Mouse (Mus musculus): ENCODE data around the gene Notch2. TPM values are rescaled to one million over a fixed set of nuclear protein-coding genes. Genes with fewer than 3 reads are reported as not detected.

The Notch2 gene
- total RNA-seq, 2 experiments from 2014 or later, result 38.5 to 40.1 TPM

DNA sequence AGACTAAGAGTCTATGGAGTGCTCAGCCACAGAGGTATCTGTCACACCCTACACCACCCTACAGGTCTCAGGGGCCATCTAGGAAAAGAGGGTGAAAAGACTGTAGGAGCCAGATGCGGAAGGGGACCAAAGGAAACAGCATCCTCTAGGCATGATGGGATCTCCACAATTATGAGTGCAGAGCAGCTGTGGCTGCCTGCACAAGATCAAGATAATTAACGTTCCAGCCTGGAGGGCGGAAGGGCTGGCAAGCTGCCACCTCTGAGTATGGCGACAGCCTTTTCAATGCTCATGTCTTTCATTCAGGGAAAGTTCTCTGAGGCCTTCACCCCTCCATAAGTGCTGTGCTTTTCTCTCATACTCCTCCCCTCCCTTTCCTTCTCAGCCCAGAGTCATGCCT, 146.0 kb downstream of the Notch2 start:
- DNase-seq, result no peak

DNA sequence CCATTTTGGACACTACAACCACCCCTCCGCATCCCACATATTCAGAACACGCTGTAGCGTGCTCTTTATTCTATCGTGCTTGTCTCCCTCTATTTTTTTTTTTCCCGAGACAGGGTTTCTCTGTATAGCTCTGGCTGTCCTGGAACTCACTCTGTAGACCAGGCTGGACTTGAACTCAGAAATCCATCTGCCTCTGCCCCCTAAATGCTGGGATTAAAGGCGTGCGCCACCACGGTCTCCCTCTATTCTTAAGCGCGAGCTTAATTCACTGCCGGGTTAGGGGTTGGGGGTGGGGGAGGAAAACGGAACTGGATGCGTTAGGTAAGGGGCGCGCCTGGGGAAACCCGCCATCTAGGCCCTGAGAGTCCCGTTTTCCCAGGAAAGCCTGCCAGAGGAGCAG, 147.0 kb downstream of the Notch2 start, which contains the start of gene Adam30:
Gene Adam30, plus strand, starts transcription at position 301 of the 400 bp plus-strand sequence.
- DNase-seq, result no peak

DNA sequence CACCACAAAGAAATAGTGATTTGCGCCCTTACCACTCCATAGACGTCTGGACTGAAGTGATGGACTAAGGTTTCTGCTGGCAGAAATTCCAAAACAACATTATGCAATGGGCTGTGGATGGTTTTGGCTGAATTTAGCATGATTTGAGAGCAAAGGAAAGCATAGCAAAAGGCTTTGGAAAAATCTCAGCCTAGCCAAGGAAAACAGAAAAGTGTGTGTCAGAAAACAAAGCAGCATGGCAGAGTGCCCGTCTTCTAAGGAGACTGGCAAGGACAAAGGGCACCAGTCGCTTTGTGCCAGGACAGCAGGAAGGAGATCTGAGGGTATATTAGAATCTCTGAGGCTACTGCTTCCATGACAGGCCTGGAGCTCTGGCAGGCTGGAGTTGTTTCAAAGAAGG, 165.0 kb downstream of the Notch2 start:
- DNase-seq, result peak; percentile 52

DNA sequence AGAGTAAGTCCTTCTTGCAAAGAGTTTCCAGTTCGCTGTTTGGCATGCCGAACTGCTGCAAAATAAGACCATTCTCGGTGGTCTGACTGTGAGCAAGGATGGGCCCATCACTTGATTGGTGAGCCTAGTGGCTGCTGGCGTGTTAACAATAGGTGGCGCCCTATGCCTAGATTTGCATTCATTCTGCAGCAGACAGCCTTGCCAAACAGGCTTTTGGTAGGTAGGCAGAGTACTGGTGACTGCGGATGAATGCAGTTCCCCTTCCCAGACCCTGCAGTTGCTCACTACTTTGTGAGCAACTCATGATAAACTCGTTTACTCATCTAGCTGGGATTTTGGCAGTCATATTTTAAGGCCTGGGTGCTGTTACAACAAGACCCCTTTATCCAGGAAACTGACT, 167.5 kb downstream of the Notch2 start:
- DNase-seq, result peak; percentile 62

DNA sequence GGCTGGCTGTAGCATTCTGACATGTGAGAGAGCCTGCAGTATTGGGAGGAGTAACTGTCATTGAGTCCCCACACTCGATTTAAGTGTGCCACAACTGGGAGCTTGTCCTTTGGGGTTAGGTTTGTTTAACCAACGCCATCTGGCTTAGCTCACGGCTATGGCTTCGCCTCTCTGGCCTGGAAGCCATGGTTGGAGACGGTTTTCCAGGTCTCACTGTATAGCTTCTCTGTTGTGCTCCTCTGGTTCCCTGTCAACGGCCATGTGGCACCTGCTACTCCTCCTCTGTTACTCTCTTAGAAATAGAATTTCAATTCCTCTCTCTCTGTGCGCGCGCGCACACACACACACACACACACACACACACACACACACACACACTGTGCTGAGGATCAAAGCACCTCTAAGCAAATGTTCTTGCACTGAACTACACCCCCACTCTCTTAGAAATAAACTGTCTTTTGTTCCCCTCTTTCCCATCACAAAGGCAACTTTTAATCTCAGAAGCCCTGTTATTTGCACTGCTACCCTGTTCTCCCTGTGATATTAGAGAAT, 171.9 kb downstream of the Notch2 start:
- no peak for DNase-seq

DNA sequence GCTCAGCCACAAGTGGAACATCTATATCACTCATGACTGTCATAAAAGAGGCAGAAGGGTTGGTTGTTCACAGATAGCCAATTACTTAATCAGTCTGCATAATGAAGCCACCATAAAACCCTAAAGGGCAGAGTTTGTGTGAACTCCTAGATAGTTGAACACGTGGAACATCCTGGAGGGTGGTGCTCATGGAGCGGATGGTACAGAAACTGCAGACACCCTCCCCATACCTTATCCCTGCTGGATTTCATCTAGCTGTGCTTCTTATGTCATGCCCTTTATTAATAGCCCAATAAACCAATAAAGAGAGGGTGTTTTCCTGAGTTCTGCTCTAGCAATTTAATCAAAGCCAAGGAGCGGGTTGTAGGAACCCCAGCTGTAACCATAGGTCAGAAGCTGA, 174.4 kb downstream of the Notch2 start:
- DNase-seq, result no peak

DNA sequence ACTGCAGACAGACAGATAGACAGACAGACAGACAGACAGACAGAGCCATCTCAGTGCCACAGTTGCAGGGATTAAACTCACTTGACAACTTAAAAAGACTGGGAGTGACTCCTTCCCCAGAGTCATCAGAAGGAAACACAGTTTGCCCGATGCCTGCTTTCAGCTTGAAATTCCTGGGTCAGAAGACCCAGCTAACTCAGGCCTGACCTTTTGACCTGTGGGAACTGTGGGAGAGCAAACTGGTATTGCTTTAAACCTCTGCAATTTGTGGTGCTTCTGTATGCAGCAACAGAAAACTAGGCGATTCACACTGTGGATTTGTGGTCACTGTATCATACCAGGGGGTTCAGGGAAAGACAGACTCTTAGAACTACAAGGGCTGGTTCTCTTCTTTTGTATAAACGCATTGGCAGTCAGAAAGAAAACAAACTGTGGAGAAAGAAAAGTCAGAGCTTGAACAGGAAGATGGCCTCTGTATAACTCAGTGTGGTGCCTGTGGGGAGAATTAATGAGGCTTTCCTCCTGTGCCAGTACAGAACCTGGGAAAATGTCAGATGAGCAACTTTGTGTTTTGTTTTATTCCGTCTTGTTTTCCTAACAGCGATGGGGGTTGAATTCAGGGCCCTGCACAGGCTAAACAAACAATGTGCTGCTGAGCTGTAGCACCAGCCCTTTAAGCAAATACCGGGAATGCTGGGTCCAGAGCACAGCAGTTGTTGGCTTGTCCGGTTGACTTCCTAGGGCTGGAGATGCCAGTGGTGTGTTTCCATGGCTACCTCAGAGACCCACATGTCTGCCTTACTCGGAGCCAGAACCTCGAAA, 184.6 kb downstream of the Notch2 start:
- no peak for DNase-seq

DNA sequence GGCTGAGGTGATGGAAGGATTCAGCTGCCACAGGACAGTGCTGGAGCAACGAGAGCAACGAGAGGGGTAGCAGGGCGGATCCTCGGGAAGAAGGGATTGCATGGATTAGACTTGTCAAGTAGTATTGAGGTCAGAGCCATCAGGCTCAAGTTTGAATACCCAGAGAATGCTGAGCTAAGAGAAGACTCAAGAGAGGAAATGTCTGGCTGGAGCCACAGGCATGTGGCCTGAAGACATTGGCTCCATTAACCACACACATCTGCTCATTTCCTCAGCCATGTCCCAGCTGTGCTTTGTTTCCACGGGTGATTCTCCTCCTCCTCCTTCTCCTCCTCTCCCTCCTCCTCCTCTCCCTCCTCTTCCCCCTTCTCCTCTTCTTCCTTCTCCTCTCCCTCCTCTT, 186.4 kb downstream of the Notch2 start:
- peak; percentile 14 for DNase-seq

Other genes with a start within 250 kb of the Notch2 start
- gene Pde4dip, start 124.8 kb upstream of the Notch2 start, total RNA-seq (2021), result 100 to 1,000 TPM; 632 to 678 TPM
- 10 to 100 TPM; 62.4 to 63.3 TPM for gene Sec22b, start 112.3 kb upstream of the Notch2 start, total RNA-seq (2021)
- under 1 TPM in 1 of 2 experiments, not detected in 1; 0.21 TPM for gene Adam30, start 147.1 kb downstream of the Notch2 start, total RNA-seq (2021)
- gene Reg4, start 208.6 kb downstream of the Notch2 start, total RNA-seq (2021), result not detected